Mouse (Mus musculus): Measurements from ENCODE around the gene Trp53i13.

GRCm38 (mm10) chr11:77497851-77498250 is 17.9 kb downstream of the Trp53i13 start:
- TF ChIP-seq CTCF (IDR thresholded peaks at IDR 0.05; ENCODE audit: insufficient read depth, low read depth, low read length) (no peak), POLR2A (IDR thresholded peaks at IDR 0.05; ENCODE audit: insufficient read depth, low read depth, low read length) (no peak)
